Mouse (Mus musculus) G1E-ER4 (cell line): Measurements from ENCODE around the gene Olfr969. TPM values are rescaled to one million over a fixed set of nuclear protein-coding genes. Genes with fewer than 3 reads are reported as not detected.
"Not testable (repeated sequence)": the region's sequence is repeated elsewhere in the genome, so short reads cannot be mapped to it uniquely, and the experiment has no call there.

Source experiments
- GATA1 ChIP-seq: IDR thresholded peaks from one replicate; pipeline ENCODE4 v1.8.0; 2012; ENCODE audit warnings: low read length, inconsistent platforms
- polyA plus RNA-seq: library from polyadenylated mRNA; stranded (reverse); fragments of >175 nt; gene quantifications from 2 replicates; pipeline ENCODE4 v1.2.3, GENCODE M21; 2012

Olfr969 gene
- not detected in 2 replicates for polyA plus RNA-seq

DNA sequence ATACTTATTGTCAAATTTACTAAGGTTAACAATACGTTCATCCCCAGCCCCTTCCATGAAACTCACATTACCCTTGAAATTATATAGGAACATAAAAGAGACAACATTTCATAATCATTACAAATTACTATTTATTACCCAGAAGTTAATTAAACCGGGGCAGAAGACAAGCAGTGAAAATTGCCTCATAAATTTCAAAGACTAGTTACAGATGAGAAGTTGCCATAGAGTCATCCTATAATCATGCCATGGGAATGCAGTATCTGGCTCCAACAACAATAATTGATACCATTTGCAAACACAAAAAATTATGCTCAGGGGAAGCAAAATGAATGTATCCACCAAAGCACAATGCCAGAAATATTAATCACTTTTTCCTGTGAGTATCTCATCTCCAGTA lies at the start of gene Olfr969:
Gene Olfr969, plus strand, starts transcription at position 388 of the 400 bp plus-strand sequence.
- no peak for TF ChIP-seq GATA1

DNA sequence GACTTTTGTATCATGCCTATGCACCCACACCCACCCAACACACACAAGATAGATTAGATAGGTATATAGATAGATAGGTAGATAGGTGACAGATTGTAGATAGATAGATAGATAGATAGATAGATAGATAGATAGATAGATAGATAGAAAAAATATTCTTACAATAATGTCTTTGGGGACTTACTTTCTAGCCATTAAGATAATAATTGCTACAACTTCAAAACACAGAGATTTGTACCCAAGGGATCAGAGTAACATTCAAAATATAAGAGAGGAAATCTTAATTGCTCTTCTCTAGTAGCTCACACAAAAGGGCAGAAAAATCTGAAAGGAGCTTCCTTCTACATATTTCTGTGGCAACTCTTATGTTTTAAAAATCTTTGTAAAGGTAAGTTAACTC lies 44.8 kb upstream of the Olfr969 start, which contains the start of gene Olfr967:
Gene Olfr967, plus strand, starts transcription at position 301 of the 400 bp plus-strand sequence.
- no peak for TF ChIP-seq GATA1

DNA sequence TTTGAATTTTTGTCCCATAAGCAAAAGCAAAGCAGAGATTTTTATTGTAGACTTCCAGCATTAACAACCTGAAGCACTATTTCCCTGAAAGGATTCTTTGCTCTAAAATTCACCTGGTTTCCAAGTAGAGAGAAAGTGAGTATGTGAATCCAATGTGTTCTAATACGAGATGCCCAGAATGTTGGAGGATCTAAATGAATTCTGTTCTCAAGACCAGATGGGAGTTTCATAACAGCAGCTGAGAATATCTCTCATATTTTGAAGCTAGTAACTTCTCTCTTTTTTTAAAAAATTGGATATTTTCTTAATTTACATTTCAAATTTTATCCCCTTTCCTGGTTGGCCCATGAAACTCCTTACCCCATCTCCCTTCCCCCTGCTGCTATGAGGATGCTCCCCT lies 44.3 kb upstream of the Olfr969 start:
- no peak for TF ChIP-seq GATA1

DNA sequence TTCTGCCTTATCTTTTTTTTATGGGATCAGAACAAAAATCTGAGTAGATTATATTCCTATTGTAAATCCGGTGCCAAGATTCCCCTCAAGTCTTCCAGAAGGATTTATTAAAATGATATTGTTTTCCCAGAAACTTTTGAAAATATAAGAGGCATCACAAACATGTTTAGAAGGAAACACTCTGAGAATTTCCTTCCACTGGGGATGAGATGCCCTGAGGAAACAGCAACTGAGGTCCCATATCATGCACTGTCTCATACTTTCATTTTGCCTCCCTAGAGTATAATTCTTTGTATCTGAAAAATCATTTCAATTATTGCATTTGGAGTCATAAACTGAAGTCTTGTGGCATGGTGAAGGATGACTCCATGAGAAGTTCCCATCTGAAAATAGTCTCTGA lies 7.6 kb upstream of the Olfr969 start, which contains the start of gene Olfr968:
Gene Olfr968, minus strand, starts transcription at position 101 of the 400 bp plus-strand sequence.
- TF ChIP-seq GATA1: no peak

DNA sequence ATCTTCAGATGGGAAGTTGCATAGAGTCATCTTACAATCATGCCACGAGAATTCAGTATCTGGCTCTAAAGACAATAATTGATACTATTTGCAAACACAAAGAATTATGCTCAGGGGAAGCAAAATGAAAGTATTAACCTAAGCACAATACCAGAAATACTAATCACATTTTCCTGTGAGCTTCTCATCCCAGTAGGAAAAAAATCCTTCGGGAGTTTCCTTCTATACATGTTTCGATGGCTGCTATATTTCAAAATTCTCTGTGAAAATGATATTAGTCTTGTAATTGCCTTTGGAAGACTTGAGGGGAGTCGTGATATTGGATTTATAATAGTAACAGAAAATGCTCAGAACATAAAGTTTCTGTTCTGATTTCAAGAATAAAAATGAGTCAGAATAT lies 17.8 kb downstream of the Olfr969 start, which contains the start of gene Olfr970:
Gene Olfr970, plus strand, starts transcription at position 301 of the 400 bp plus-strand sequence.
- TF ChIP-seq GATA1: no peak

DNA sequence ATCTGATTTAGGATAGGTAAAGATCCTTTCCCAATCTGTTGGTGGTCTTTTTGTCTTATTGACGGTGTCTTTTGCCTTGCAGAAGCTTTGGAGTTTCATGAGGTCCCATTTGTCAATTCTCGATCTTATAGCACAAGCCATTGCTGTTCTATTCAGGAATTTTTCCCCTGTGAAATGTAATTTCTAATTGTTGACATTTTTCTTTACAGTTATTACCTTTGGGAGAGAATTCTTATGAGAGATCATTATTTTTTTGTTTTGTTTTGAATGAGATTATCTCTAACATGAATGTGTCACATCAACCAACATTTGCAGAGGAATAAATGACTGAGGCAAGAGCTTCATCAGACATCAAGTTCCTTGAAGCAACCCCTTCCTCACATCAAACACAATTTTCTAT lies 45.8 kb downstream of the Olfr969 start, which contains the start of gene Olfr971:
Gene Olfr971, plus strand, starts transcription at position 301 of the 400 bp plus-strand sequence.
- TF ChIP-seq GATA1: not testable (repeated sequence)

Other genes with a start within 250 kb of the Olfr969 start
- gene Olfr958, start 236.9 kb upstream of the Olfr969 start, polyA plus RNA-seq: not detected in 2 replicates
- not detected in 2 replicates for gene Olfr959, start 215.4 kb upstream of the Olfr969 start, polyA plus RNA-seq
- not detected in 2 replicates for gene AW551984, start 186.5 kb upstream of the Olfr969 start, polyA plus RNA-seq
- not detected in 2 replicates for gene Olfr148, start 180.3 kb upstream of the Olfr969 start, polyA plus RNA-seq
- gene Olfr960, start 169.6 kb upstream of the Olfr969 start, polyA plus RNA-seq: not detected in 2 replicates
- not detected in 2 replicates for gene Olfr961, start 145.9 kb upstream of the Olfr969 start, polyA plus RNA-seq
- not detected in 2 replicates for gene Olfr963, start 123.7 kb upstream of the Olfr969 start, polyA plus RNA-seq
- not detected in 2 replicates for gene Olfr149, start 83.8 kb upstream of the Olfr969 start, polyA plus RNA-seq
- gene Olfr965, start 79.6 kb upstream of the Olfr969 start, polyA plus RNA-seq: not detected in 2 replicates
- not detected in 2 replicates for gene Olfr150, start 60.0 kb upstream of the Olfr969 start, polyA plus RNA-seq
- not detected in 2 replicates for gene Olfr967, start 44.7 kb upstream of the Olfr969 start, polyA plus RNA-seq
- gene Olfr968, start 7.7 kb upstream of the Olfr969 start, polyA plus RNA-seq: not detected in 2 replicates
- not detected in 2 replicates for gene Olfr970, start 17.9 kb downstream of the Olfr969 start, polyA plus RNA-seq
- gene Olfr971, start 45.9 kb downstream of the Olfr969 start, polyA plus RNA-seq: not detected in 2 replicates
- gene Olfr972, start 75.5 kb downstream of the Olfr969 start, polyA plus RNA-seq: not detected in 2 replicates
- not detected in 2 replicates for gene Olfr229, start 116.4 kb downstream of the Olfr969 start, polyA plus RNA-seq
- gene Olfr974, start 146.6 kb downstream of the Olfr969 start, polyA plus RNA-seq: not detected in 2 replicates
- not detected in 2 replicates for gene Olfr975, start 161.1 kb downstream of the Olfr969 start, polyA plus RNA-seq
- gene Olfr976, start 170.2 kb downstream of the Olfr969 start, polyA plus RNA-seq: not detected in 2 replicates
- not detected in 2 replicates for gene Olfr978, start 201.2 kb downstream of the Olfr969 start, polyA plus RNA-seq
- gene Olfr979, start 212.5 kb downstream of the Olfr969 start, polyA plus RNA-seq: not detected in 2 replicates
- not detected in 2 replicates for gene Olfr980, start 218.6 kb downstream of the Olfr969 start, polyA plus RNA-seq
- not detected in 2 replicates for gene Olfr981, start 230.5 kb downstream of the Olfr969 start, polyA plus RNA-seq